Mouse (Mus musculus): Measurements from ENCODE around the gene Zfp777.

Zfp777 gene

DNA sequence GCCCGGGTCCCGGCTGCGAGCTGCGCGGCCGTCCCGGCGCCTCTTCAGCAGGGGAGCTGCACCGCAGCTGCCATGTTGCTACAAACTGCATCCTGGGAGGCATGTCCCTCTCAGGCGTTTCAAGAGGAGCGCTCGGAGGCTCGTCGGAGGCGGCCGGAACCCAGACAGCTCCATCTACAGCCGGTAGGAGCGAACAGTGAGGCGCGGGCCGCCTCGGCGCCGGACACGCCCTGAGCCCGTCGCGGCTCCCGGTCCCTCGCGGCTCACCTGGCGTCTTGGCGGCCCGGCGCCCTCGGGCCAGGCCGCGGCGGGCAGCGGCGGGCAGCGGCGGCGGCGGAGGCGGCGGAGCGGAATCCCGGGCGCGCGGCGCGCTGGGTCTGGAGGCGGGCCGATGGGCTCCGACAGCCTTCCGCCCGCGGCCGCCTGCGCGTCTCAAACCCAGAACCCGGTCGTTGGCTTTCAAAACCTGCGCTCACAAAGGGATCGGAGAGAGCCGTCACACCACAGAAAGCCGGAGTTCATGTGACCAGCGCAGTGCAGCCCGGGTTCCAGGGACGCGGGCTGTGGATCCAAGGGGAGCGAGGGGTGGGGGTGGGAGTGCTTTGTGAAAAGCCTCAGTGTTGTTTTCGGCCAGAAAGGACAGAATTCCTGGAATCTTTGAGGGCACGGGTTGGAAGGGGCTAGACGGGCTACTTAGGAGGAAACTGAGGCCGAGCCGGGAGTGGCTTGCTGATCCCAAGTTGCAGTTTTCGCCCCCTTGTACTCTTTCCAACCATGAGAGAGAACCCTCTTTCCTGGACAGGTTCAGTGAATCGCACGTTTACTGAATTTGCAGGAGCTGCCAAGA is at the start of gene Zfp777:
Gene Zfp777, minus strand, starts transcription at position 486 of the 847 bp plus-strand sequence.
- DNase-seq (ENCODE audit: low spot score), result peak; percentile 71

DNA sequence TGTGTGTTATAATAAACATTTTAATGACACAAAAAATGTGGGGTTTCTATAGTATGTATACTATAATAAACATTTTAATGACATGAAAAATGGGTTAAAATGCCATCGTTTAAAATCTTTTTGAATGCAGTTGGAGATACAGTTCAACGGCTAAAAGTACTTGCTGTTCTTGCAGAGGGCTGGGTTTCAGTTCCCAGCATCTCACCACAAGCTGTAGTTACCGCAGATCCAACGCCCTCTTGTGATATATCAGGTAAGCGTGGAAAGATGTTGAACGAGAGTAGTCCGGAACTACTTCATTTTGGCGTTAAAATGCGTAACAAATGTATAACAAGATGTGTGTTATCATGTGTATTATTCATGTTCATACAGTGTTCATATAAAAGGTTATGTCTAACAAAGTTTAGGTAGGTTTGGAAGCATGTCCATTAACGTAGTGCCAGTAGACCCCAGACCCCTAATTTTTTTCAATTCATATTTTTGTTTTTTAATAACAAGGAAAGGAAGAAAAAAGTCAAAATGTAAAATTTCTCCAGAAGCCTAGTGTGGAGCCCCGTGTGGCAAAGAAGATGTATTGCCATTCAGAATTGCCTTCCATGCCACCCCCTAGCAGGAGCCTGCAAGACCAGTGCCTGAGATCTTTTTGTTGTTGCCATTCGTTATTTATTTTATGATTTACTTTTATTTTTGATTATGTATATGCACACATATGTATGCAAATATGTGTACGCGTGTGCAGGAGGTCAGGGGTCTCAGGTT is 38.4 kb upstream of the Zfp777 start:
- DNase-seq (ENCODE audit: low spot score), result no peak

- DNase-seq (ENCODE audit: low spot score), result peak; percentile 97
These were observed 37.8 kb upstream of the Zfp777 start, which contains the start of gene Zfp746 for GRCm38 (mm10) chr6:48086471-48086878. Zfp746 (minus strand) TSS chr6:48086593.

DNA sequence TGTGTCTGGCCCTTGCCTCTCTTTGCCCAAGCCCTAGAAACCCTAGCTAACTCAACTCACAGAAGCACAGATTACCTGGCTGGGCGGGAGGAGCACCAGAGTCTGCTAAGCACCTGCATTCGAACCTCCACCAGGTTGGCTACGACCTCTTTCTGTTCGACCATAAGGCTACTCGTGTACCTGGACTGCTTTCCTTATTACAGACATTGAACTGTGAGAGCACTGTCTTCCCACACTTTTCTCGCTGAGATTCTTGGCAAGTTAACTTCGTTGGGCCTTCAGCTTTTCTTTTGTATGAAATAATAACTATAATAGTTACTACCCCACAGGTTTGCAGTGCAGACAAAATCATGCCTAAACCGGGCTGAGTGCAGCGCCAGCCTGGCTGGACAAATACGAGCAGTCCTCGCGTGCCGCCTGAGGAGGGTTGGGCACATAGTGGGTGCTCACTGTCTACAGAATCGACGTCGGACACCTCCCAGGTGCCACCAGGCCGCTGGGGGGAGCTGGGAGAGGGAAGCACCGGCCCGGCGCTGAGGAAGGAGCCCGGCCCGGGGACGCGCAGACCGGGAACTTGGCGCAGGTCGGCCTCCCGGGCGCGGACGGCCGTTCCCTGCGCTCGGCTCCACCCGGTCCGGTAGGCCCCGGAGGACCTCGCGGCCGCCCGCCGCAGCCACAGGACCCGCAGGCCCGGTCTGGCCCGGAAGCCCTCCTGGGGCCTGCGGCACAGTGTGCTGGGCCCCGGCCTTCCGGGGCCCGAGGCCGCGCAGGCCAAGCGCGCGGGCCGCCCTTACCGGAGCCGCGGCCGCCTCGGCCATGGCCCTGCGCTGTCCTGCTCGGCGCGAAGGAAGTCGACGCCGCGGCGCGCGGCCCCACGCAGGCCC is 37.1 kb upstream of the Zfp777 start:
- peak; percentile 59 for DNase-seq (ENCODE audit: low spot score)

GRCm38 (mm10) chr6:48083733-48084191 is 35.1 kb upstream of the Zfp777 start:
- no peak for DNase-seq (ENCODE audit: low spot score)

GRCm38 (mm10) chr6:48081952-48082351 is 33.2 kb upstream of the Zfp777 start:
- DNase-seq (ENCODE audit: low spot score), result no peak

DNA sequence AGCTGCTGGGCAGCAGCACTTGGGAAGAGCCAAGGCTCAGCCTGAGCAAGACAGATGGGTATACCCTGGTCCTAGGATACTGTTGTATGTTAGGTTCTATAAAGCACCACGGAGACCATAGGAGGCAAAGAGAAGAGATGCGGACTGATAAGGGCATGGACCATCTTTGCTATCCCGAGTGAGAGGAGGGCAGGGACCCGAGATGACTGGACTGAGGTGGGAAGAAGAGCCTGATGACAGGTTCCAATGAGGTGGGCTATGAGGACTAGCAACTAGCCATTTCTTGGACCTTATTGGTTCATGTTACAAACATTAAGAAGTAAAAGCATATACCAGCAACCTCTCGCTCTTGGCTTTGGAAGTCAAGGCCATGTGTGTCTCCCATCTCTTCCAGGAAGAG is 32.3 kb upstream of the Zfp777 start:
- no peak for DNase-seq (ENCODE audit: low spot score)

GRCm38 (mm10) chr6:48073316-48073715 is 24.6 kb upstream of the Zfp777 start:
- no peak for DNase-seq (ENCODE audit: low spot score)

GRCm38 (mm10) chr6:48067492-48067891 is 18.8 kb upstream of the Zfp777 start:
- DNase-seq (ENCODE audit: low spot score), result no peak

- no peak for DNase-seq (ENCODE audit: low spot score)
These were observed 16.9 kb upstream of the Zfp777 start for GRCm38 (mm10) chr6:48065587-48066075.

- no peak for DNase-seq (ENCODE audit: low spot score)
These were observed 15.7 kb upstream of the Zfp777 start for GRCm38 (mm10) chr6:48064451-48064850.

GRCm38 (mm10) chr6:48063940-48064339 is 15.2 kb upstream of the Zfp777 start:
- no peak for DNase-seq (ENCODE audit: low spot score)

GRCm38 (mm10) chr6:48060895-48061294 is 12.2 kb upstream of the Zfp777 start:
- no peak for DNase-seq (ENCODE audit: low spot score)

- no peak for DNase-seq (ENCODE audit: low spot score)
These were observed 11.7 kb upstream of the Zfp777 start for GRCm38 (mm10) chr6:48060421-48060820.

GRCm38 (mm10) chr6:48052136-48052535 is 3.4 kb upstream of the Zfp777 start:
- no peak for DNase-seq (ENCODE audit: low spot score)

DNA sequence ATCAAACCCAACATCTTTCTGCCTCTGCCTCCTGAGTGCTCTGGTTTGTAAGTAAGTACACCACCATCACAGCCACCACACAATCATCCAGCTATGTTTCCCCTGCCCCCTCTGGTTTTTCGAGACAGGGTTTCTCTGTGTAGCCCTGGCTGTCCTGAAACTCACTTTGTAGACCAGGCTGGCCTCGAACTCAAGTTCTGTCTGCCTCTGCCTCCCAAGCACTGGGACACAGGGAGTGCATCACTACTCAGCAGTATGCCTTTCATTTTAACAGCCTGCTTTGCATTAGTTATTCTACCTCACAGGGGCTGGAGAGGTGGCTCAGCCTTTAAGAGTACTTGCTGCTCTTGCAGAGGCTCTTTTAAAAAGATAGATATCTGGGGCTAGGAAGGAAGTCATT is 3.0 kb upstream of the Zfp777 start:
- no peak for DNase-seq (ENCODE audit: low spot score)

GRCm38 (mm10) chr6:48049273-48050065 is 758 bp upstream of the Zfp777 start:
- DNase-seq (ENCODE audit: low spot score), result no peak

DNA sequence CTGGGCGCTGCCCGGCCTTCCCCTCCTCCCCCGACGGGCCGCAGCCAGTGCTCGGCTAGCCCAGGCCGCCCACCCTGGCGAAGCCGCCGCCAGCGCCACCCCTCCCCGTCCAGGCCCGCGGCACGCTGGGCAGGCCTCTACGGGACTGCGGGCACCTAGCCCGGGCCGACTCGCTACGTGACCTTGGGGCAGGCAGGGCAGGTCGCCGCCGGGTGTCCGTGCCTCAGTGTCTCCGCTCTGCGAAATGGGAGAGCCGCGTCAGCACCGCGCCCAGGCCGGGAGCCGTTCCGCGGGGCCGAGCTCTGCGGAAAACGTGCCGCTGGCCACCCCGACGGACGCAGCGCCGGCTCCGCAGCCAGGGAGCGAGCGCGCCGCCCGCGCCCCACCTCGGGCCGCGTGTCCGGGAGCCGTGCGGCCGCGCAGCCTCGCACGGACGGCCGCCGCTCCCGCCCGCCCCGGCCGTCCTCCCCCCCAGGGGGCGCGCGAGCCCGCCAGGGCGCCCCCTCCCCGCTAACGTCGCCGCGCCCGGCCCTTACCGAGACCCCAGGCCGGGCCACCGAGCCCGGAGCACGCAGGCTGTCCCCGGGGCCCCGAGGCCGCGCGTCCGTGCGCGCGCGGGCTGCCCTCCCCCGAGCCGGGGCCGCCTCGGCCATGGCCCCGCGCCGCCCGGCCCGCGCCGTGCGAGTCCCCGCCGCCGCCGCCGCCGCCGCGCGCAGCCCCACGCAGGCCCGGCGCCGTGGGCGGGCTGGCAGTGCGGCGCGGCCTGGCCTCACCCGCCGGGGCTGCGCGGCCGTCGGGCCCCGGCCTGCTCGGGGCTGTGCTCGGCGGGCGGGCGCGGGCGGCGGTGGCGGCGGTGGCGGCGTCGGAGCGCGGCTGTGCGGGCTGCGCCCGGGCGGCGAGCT is 1.0 kb downstream of the Zfp777 start:
- peak; percentile 25 for DNase-seq (ENCODE audit: low spot score)

- DNase-seq (ENCODE audit: low spot score), result no peak
These were observed 1.6 kb downstream of the Zfp777 start for GRCm38 (mm10) chr6:48047114-48047449.

DNA sequence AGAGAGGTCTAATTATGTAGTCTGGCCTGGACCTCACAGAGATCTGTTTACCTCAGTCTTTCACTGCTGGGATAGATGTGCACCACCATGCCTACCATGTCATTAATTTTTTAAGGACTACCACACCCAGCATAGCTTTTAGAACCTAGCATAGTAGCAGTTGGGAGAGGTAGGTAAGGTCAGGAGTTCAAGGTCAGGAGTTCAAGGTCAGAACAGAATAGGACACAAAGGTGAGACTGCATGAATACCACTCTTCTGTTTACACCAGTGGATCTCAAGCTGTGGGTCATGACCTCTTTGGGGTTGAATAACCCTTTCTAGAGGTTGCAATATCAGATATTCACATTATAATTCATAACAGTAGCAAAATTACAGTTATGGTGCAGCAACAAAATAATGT is 16.1 kb downstream of the Zfp777 start:
- no peak for DNase-seq (ENCODE audit: low spot score)

Data from urinary bladder, postnatal 25 days (tissue).